23 mouse cellular contexts compared by ENCODE assay signal in genomic region chr5:41811279-41811678, GRCm38 (mm10). TPM values are rescaled to one million over a fixed set of nuclear protein-coding genes. Genes with fewer than 3 reads are reported as not detected.
"Had no signal": no experiment of that assay in that cellular context is flagged by ENCODE, and none has a peak within 500 bp of the region (broad histone marks: within the 10 kb centered on the region; RNA-seq: fewer than 3 reads in every experiment).

No protein-coding gene starts in this region.

- DNase-seq: gastrocnemius, adult 2 months; gastrocnemius, postnatal 10 days; gastrocnemius, postnatal 25 days; heart, adult 2 months; heart, postnatal 14 days; heart, postnatal 36 days; kidney, adult 11 months; kidney, adult 2 months; kidney, adult 9 months; kidney, postnatal 14 days; kidney, postnatal 36 days; layer of hippocampus, adult 9-11 months; left cerebral cortex, postnatal 4 days had no signal

- ATAC-seq: hindbrain, postnatal 0 days; intestine, embryonic 16.5 days; liver, embryonic 12.5 days had no signal

RNA-seq across cellular contexts. Expression of gene Nkx3-2, which starts 47.0 kb away (rescaled TPM):
- total RNA-seq: gastrocnemius, adult 2 months; heart, adult 2 months; heart, postnatal 14 days; heart, postnatal 36 days; hematopoietic stem cell, adult 5-6 weeks; hindbrain, postnatal 0 days; layer of hippocampus, adult 18-20 months; layer of hippocampus, adult 8-10 months; layer of hippocampus, postnatal 25 days; left cerebral cortex, adult 2 months; left cerebral cortex, postnatal 25 days; left cerebral cortex, postnatal 4 days; liver, adult 2 months had no signal
